Mouse (Mus musculus) adrenal gland, adult 2 months (tissue): ENCODE data around the gene 2010003K11Rik. TPM values are rescaled to one million over a fixed set of nuclear protein-coding genes. Genes with fewer than 3 reads are reported as not detected.
"Not testable (repeated sequence)": the region's sequence is repeated elsewhere in the genome, so short reads cannot be mapped to it uniquely, and the experiment has no call there.

Experiments
- DNase-seq: peaks from one replicate; pipeline ENCODE4 v3.0.0; 2021
- polyA plus RNA-seq: library from polyadenylated mRNA; depleted of rRNA; stranded (reverse); fragments of >200 nt; gene quantifications from 2 replicates; pipeline ENCODE4 v1.2.3, GENCODE M21; 2012; rRNA removed
- total RNA-seq, 2 experiments: library from RNA; stranded (reverse); gene quantifications; 2 replicates each; pipeline ENCODE4 v1.2.3; 2021

Gene 2010003K11Rik
- total and polyA plus RNA-seq, 3 experiments: 6.4 to 58.6 (median 41.3) TPM

- DNase-seq: no peak
These were observed 36.4 kb downstream of the 2010003K11Rik start for GRCm38 (mm10) chr19:4461981-4462380.

- peak; percentile 61 for DNase-seq
These were observed 42.2 kb downstream of the 2010003K11Rik start for GRCm38 (mm10) chr19:4456227-4456626.

- peak; percentile 74 for DNase-seq
These were observed 43.1 kb downstream of the 2010003K11Rik start for GRCm38 (mm10) chr19:4455071-4455800.

- DNase-seq: not testable (repeated sequence)
These were observed 44.3 kb downstream of the 2010003K11Rik start for GRCm38 (mm10) chr19:4454040-4454439.

- no peak for DNase-seq
These were observed 45.9 kb downstream of the 2010003K11Rik start for GRCm38 (mm10) chr19:4452525-4452924.

- no peak for DNase-seq
These were observed 46.4 kb downstream of the 2010003K11Rik start for GRCm38 (mm10) chr19:4451965-4452364.

GRCm38 (mm10) chr19:4451098-4451497, 47.3 kb downstream of the 2010003K11Rik start:
- DNase-seq: no peak

GRCm38 (mm10) chr19:4450666-4451065, 47.7 kb downstream of the 2010003K11Rik start:
- no peak for DNase-seq

GRCm38 (mm10) chr19:4449230-4449629, 49.2 kb downstream of the 2010003K11Rik start:
- no peak for DNase-seq

- DNase-seq: no peak
These were observed 50.9 kb downstream of the 2010003K11Rik start for GRCm38 (mm10) chr19:4447445-4447844.

Other genes with a start within 250 kb of the 2010003K11Rik start
- gene Ssh3, start 229.4 kb downstream of the 2010003K11Rik start, total RNA-seq: 10 to 100 TPM; 30.9 to 34.4 TPM
- 67.4 and 86.6 TPM in 2 replicates for gene Ssh3, start 229.4 kb downstream of the 2010003K11Rik start, polyA plus RNA-seq
- gene Ankrd13d, start 215.4 kb downstream of the 2010003K11Rik start, total RNA-seq: 1 to 10 TPM; 2.5 to 5.7 TPM
- gene Ankrd13d, start 215.4 kb downstream of the 2010003K11Rik start, polyA plus RNA-seq: 5.4 and 8.3 TPM in 2 replicates
- gene Grk2, start 192.4 kb downstream of the 2010003K11Rik start, total RNA-seq: 10 to 100 TPM; 49.1 to 49.7 TPM
- gene Grk2, start 192.4 kb downstream of the 2010003K11Rik start, polyA plus RNA-seq: 60.4 and 62.6 TPM in 2 replicates
- 100 to 1,000 TPM in 1 of 2 experiments, 10 to 100 TPM in 1; 81.7 to 155 TPM for gene Kdm2a, start 100.3 kb downstream of the 2010003K11Rik start, total RNA-seq
- 66.3 and 78.0 TPM in 2 replicates for gene Kdm2a, start 100.3 kb downstream of the 2010003K11Rik start, polyA plus RNA-seq
- gene Rhod, start 59.2 kb downstream of the 2010003K11Rik start, total RNA-seq: 10 to 100 TPM; 25.7 to 36.4 TPM
- 35.2 and 39.5 TPM in 2 replicates for gene Rhod, start 59.2 kb downstream of the 2010003K11Rik start, polyA plus RNA-seq
- 10 to 100 TPM; 58.0 to 74.0 TPM for gene Syt12, start 21.1 kb downstream of the 2010003K11Rik start, total RNA-seq
- gene Syt12, start 21.1 kb downstream of the 2010003K11Rik start, polyA plus RNA-seq: 124 and 143 TPM in 2 replicates
- 100 to 1,000 TPM; 536 to 579 TPM for gene Pcx, start 11.9 kb upstream of the 2010003K11Rik start, total RNA-seq
- 474 and 524 TPM in 2 replicates for gene Pcx, start 11.9 kb upstream of the 2010003K11Rik start, polyA plus RNA-seq
- 1 to 10 TPM; 3.3 to 6.7 TPM for gene Lrfn4, start 117.1 kb upstream of the 2010003K11Rik start, total RNA-seq
- 17.1 and 22.1 TPM in 2 replicates for gene Lrfn4, start 117.1 kb upstream of the 2010003K11Rik start, polyA plus RNA-seq
- gene Rce1, start 127.1 kb upstream of the 2010003K11Rik start, total RNA-seq: 10 to 100 TPM; 34.8 to 44.2 TPM
- gene Rce1, start 127.1 kb upstream of the 2010003K11Rik start, polyA plus RNA-seq: 125 and 141 TPM in 2 replicates
- under 1 TPM in 1 of 2 experiments, not detected in 1; 0.12 TPM for gene Gm960, start 200.1 kb upstream of the 2010003K11Rik start, total RNA-seq
- gene Gm960, start 200.1 kb upstream of the 2010003K11Rik start, polyA plus RNA-seq: 0.27 and 2.3 TPM in 2 replicates
- under 1 TPM; 0.58 to 0.83 TPM for gene Sptbn2, start 212.6 kb upstream of the 2010003K11Rik start, total RNA-seq
- 0.30 and 0.42 TPM in 2 replicates for gene Sptbn2, start 212.6 kb upstream of the 2010003K11Rik start, polyA plus RNA-seq